In genomic region chr8:13288646-13289045, GRCm38 (mm10) we compare ENCODE assay signal across 8 mouse cellular contexts. TPM values are rescaled to one million over a fixed set of nuclear protein-coding genes. Genes with fewer than 3 reads are reported as not detected.
DNase-seq lines count a peak whose midpoint lies in the region; ATAC-seq lines count a peak whose summit lies in the region.

No protein-coding gene starts in this region.

- no peaks in the 10 kb centered on the region for H3K9me3 ChIP-seq in hindbrain, embryonic 15.5 days
- H3K9me3 ChIP-seq in midbrain, embryonic 15.5 days: no peaks in the 10 kb centered on the region

- no peaks in the 10 kb centered on the region for H3K27me3 ChIP-seq in hindbrain, embryonic 15.5 days
- H3K27me3 ChIP-seq in midbrain, embryonic 15.5 days (replicated peaks): no peaks in the 10 kb centered on the region

- H3K4me2 ChIP-seq in hindbrain, embryonic 15.5 days: peak overlapping the region; percentile 97
- peak overlapping the region; percentile 98 for H3K4me2 ChIP-seq in midbrain, embryonic 15.5 days

- peak overlapping the region; percentile 90; the same call in 1 of the 2 replicates for H3K27ac ChIP-seq in hindbrain, embryonic 15.5 days (replicated peaks)
- H3K27ac ChIP-seq in midbrain, embryonic 15.5 days: no peak overlapping the region

- H3K9ac ChIP-seq in hindbrain, embryonic 15.5 days: peak overlapping the region; percentile 86
- H3K9ac ChIP-seq in midbrain, embryonic 15.5 days: peak overlapping the region; percentile 87

- H3K4me1 ChIP-seq in hindbrain, embryonic 15.5 days (replicated peaks): peaks cover 25% of the 10 kb centered on the region
- peaks cover 22% of the 10 kb centered on the region for H3K4me1 ChIP-seq in midbrain, embryonic 15.5 days

- ATAC-seq in hindbrain, embryonic 15.5 days (ENCODE audit: low FRiP score, low read depth): no peak
- no peak for ATAC-seq in midbrain, embryonic 15.5 days (replicated peaks)
- no peak for ATAC-seq in inflammation-experienced regulatory T-cells, adult 6 months

- WGBS in hindbrain, embryonic 15.5 days: 3% methylated on average over 6 of the region's 6 CpGs
- WGBS in midbrain, embryonic 15.5 days: 3% methylated on average over 6 of the region's 6 CpGs

- H3K36me3 ChIP-seq in hindbrain, embryonic 15.5 days: peaks cover 14% of the 10 kb centered on the region
- H3K36me3 ChIP-seq in midbrain, embryonic 15.5 days (replicated peaks): peaks cover 5% of the 10 kb centered on the region; the same call in 1 of the 2 replicates

- H3K4me3 ChIP-seq in hindbrain, embryonic 15.5 days: peak overlapping the region; percentile 96
- H3K4me3 ChIP-seq in midbrain, embryonic 15.5 days: peak overlapping the region; percentile 81

- DNase-seq in kidney, adult 8-10 months: peak; percentile 28 to 54
- DNase-seq in kidney, adult 18-20 months: no peak
- peak; percentile 11 for DNase-seq in Muller cell, postnatal 12 days (ENCODE audit: inconsistent ontology term)
- DNase-seq in c-Kit-positive CD71-positive TER-119-positive erythroid progenitor cells, embryonic 14.5 days (ENCODE audit: low spot score): no peak
- no peak for DNase-seq in adrenal gland, adult 18-20 months (ENCODE audit: low spot score in 2 of 2)

RNA-seq across cellular contexts. Expression of gene Tmco3, which starts 0.7 kb away (rescaled TPM):
- 55.4 and 57.1 TPM in 2 replicates for polyA plus RNA-seq in hindbrain, embryonic 15.5 days (2015; fragmentation: Nextera tagmentation; extraction: Ambion mirVana)
- 47.6 and 57.1 TPM in 2 replicates for polyA plus RNA-seq in midbrain, embryonic 15.5 days (2015; fragmentation: Nextera tagmentation; extraction: Ambion mirVana)
- polyA plus RNA-seq in inflammation-experienced regulatory T-cells, adult 6 months (2017; shearing (Covaris generic)): 10 to 100 TPM; 24.1 to 28.8 (median 26.7) TPM
- 10 to 100 TPM; 31.2 to 33.2 TPM for total RNA-seq in adrenal gland, adult 18-20 months (2021)

RNA-seq across cellular contexts. Expression of gene Dcun1d2, which starts 0.7 kb away (rescaled TPM):
- 32.5 and 33.4 TPM in 2 replicates for polyA plus RNA-seq in hindbrain, embryonic 15.5 days (2015; fragmentation: Nextera tagmentation; extraction: Ambion mirVana)
- 33.8 and 36.8 TPM in 2 replicates for polyA plus RNA-seq in midbrain, embryonic 15.5 days (2015; fragmentation: Nextera tagmentation; extraction: Ambion mirVana)
- polyA plus RNA-seq in inflammation-experienced regulatory T-cells, adult 6 months (2017; shearing (Covaris generic)): 10 to 100 TPM; 16.0 to 25.2 (median 22.4) TPM
- total RNA-seq in adrenal gland, adult 18-20 months (2021): 10 to 100 TPM; 27.2 to 33.6 TPM

RNA-seq across cellular contexts. Expression of gene Adprhl1, which starts 34.7 kb away (rescaled TPM):
- 0.14 and 0.17 TPM in 2 replicates for polyA plus RNA-seq in hindbrain, embryonic 15.5 days (2015; fragmentation: Nextera tagmentation; extraction: Ambion mirVana)
- 1.1 TPM in 1 of 2 replicates, not detected in the other for polyA plus RNA-seq in midbrain, embryonic 15.5 days (2015; fragmentation: Nextera tagmentation; extraction: Ambion mirVana)
- polyA plus RNA-seq in inflammation-experienced regulatory T-cells, adult 6 months (2017; shearing (Covaris generic)): not detected
- total RNA-seq in adrenal gland, adult 18-20 months (2021): 10 to 100 TPM in 1 of 2 experiments, 1 to 10 TPM in 1; 7.8 to 18.5 TPM

RNA-seq across cellular contexts. Expression of gene Tfdp1, which starts 49.9 kb away (rescaled TPM):
- polyA plus RNA-seq in hindbrain, embryonic 15.5 days (2015; fragmentation: Nextera tagmentation; extraction: Ambion mirVana): 96.5 and 96.8 TPM in 2 replicates
- 88.3 and 90.2 TPM in 2 replicates for polyA plus RNA-seq in midbrain, embryonic 15.5 days (2015; fragmentation: Nextera tagmentation; extraction: Ambion mirVana)
- polyA plus RNA-seq in inflammation-experienced regulatory T-cells, adult 6 months (2017; shearing (Covaris generic)): 10 to 100 TPM; 33.2 to 64.7 (median 37.8) TPM
- total RNA-seq in adrenal gland, adult 18-20 months (2021): 10 to 100 TPM; 49.1 to 58.3 TPM

Comparison
In these comparisons a context has a peak if more than half of its experiments do, and no peak if none do; other contexts are left out.
1. DNase-seq: peak in kidney, adult 8-10 months (2 of 2) and Muller cell, postnatal 12 days (single experiment); none in kidney, adult 18-20 months (single experiment), c-Kit-positive CD71-positive TER-119-positive erythroid progenitor cells, embryonic 14.5 days (single experiment) and adrenal gland, adult 18-20 months (0 of 2).